Mouse (Mus musculus): Measurements from ENCODE around the gene Slc38a4.

DNA sequence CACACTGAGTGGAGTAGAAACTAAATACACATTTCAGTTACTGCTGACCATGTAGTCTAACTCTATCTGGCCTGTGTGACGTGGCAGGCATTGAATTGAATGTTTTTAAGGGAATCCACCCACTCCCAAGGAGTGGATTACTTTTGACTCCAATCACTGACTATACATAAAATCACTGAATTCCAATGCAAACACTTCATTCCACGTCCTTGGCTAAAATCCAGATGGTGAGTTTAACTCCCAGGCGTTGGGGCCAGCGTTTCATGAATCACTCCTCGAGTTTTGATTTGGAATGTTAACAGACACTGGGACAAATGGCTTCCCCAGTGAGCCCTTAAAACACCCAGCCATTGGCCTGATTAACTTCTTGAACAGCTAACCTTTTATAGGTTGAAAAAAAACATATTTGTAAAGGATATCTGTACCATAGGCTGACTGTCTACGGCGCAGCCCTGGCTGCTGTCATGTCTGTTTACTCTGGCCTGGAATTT, 13.7 kb downstream of the Slc38a4 start:
- no peak for TF ChIP-seq E2F4 (IDR thresholded peaks at IDR 0.05; ENCODE audit: insufficient replicate concordance, low read depth, low read length)
- no peak for TF ChIP-seq CHD1 (IDR thresholded peaks at IDR 0.05; ENCODE audit: low read depth, low read length)
- TF ChIP-seq JUN (IDR thresholded peaks at IDR 0.05; ENCODE audit: insufficient read depth, low read depth, low read length), result no peak
- no peak for TF ChIP-seq ZKSCAN1 (IDR thresholded peaks at IDR 0.05; ENCODE audit: borderline replicate concordance, low read depth, low read length)
- no peak for TF ChIP-seq CTCF (conservative IDR thresholded peaks at IDR 0.05 in 1 of 2, IDR thresholded peaks at IDR 0.05 in 1 of 2; ENCODE audit: low read depth in 2 of 2, low read length in 2 of 2)
- TF ChIP-seq UBTF (IDR thresholded peaks at IDR 0.05; ENCODE audit: low read depth, low read length), result no peak
- TF ChIP-seq ETS1 (conservative IDR thresholded peaks at IDR 0.05; ENCODE audit: low read depth, low read length), result no peak
- no peak for TF ChIP-seq GABPA (IDR thresholded peaks at IDR 0.05; ENCODE audit: insufficient replicate concordance, low read depth, low read length)
- no peak for TF ChIP-seq EP300 (IDR thresholded peaks at IDR 0.05; ENCODE audit: low read length)
